Mouse (Mus musculus) brain, embryonic 14.5 days (tissue): ENCODE results near the gene Hmmr.

ENCODE experiments used
- CTCF ChIP-seq: fragments of 200-500 bp; IDR thresholded peaks from 2 replicates; pipeline ENCODE4 v1.5.1; 2012; ENCODE audit warnings: inconsistent platforms, mild to moderate bottlenecking, moderate library complexity, borderline replicate concordance; ENCODE audit not compliant: insufficient read depth, insufficient read length; ENCODE audit errors: extremely low read depth
- POLR2A ChIP-seq: fragments of 200-500 bp; IDR thresholded peaks from 2 replicates; pipeline ENCODE4 v1.6.1; 2012; ENCODE audit warnings: mild to moderate bottlenecking, inconsistent platforms, borderline replicate concordance; ENCODE audit not compliant: poor library complexity, insufficient read depth, insufficient read length, severe bottlenecking; ENCODE audit errors: extremely low read depth

GRCm38 (mm10) chr11:40763395-40763794, 30.2 kb upstream of the Hmmr start:
- TF ChIP-seq POLR2A (no peak), CTCF (peak; percentile 45; the same call in 1 of the 2 replicates)
